Mouse (Mus musculus): ENCODE data around the gene Mknk1. TPM values are rescaled to one million over a fixed set of nuclear protein-coding genes. Genes with fewer than 3 reads are reported as not detected.

Mknk1 gene
- total RNA-seq, 2 experiments from 2014 or later: 29.6 to 39.5 TPM

DNA sequence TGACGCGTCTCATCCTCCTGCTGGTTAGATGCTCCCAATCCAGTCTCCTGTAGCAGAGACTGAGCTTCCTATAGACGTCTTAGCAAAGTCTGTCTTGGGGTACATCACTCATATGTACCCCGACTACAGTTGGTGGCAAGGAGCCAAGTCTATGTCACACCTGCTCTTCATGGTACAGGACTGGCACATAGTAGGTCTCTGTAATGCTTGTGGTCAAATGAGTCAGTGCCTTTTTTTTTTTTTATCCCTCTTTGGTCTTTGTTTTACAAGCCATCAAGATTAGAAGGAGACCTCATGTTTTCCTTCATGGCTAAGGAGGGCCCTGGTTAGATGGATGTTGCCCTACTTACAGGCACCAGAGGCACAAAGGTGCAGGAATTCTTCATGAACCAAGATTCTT, 1.8 kb downstream of the Mknk1 start:
- DNase-seq (ENCODE audit: low spot score in 2 of 2): no peak

DNA sequence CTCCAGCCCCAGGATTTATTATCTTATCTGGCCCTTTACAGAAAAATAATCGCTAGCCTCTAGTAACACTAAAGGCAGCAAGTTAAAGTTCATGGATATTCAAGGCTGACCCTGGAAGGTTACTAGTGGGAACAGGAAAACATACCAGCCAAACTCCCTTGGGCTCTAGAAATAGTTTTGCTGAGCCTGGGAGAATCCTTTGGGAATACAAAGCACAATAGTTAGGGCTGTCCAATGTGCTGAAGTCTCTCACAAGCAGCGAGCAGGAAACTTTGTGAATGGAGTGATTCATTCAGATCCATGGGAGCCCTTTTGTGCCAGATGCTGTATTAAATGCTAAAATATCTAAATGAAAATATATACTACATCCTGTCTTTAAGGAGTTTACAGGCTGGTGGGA, 7.7 kb downstream of the Mknk1 start:
- no peak for DNase-seq (ENCODE audit: low spot score in 2 of 2)

DNA sequence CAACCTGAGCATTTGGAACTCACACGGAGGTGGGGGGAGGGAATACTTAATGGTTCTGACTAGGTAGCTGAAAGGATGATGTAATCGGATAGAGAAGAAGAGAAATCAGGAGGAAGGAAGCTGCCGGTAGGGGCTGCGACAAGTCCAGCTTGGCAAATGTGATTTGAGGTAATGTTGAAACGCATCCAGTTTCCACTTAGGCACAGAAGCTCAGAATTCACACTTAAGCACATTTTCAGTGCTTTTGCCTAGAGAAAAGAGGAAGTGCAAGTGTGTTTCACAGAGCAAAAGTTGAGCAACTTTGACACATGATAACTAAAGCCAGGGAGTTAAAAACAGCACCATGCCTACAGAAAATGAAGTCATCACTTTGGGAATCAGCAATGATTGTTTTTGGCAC, 8.4 kb downstream of the Mknk1 start:
- no peak for DNase-seq (ENCODE audit: low spot score in 2 of 2)

DNA sequence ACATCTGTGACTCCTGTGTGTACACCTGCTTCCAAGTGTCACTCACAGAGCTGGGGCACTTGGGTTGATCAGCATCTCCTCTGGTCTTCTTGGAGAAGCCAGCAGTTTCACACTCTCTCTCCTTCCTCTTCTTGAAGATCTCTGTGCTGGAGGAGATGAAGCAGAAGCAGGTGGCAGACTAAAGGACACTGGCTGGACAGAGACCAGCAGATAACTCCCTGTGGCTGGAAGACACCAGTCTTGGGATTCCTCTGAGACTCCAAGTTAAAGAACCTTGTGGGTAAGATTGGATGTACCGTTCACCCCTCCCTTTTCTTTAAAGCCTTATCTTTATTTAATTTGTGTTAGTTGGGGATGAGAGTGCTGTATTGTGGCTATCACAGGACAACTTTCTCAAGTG, 9.1 kb downstream of the Mknk1 start:
- no peak for DNase-seq (ENCODE audit: low spot score in 2 of 2)

DNA sequence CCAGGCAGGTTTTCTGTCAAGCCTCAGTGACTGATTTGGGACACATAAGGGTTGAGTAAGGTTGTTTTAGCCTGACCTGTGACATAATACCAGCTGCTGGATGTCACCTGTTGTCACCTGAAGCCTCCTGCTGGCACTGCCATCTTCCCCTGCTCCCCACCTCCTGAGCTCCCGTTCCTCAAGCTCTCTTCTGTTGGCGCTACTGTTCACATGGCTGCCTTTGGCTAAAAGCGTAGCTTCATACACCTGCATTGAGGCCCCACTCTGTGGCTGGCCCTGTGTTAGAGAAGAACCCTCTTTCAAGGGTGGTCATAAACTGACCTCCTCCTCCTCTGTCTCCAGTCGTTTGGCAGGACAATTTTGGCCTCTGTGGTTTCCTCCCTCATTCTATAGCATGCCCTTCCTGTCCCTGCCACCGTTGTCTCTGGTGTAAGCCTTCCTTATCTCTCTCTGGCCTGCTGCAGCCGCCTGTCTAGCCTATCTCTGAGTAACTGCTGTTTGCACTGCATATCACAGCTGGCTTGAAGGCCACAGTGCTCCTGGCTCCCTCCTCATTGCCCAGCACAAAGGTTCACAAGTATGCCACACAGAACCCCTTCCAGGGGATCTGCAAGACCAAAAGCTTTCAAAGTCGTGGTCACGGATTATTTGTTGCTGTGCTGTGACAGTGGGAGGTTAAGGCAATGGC, 10.1 kb downstream of the Mknk1 start:
- DNase-seq (ENCODE audit: low spot score in 2 of 2): no peak

DNA sequence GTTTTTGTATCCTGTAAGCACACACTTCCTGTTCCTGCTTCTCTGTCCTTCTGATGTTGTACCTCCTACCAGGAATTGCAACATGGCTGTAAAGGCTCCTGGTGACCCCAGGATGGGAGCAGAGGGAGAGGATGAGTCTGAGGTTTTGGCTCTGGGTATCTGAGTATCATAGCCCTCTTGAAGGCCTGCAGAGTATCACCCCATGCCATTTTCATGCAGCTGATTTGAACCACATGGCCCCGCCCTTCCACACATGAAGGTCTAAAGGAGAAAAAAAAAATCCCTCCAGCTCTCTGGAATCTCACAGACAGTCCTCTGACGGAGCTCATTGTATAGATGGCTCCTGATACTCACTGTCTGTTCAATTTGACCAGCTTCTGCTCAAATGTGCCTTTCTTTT, 11.1 kb downstream of the Mknk1 start:
- DNase-seq (ENCODE audit: low spot score in 2 of 2): no peak

DNA sequence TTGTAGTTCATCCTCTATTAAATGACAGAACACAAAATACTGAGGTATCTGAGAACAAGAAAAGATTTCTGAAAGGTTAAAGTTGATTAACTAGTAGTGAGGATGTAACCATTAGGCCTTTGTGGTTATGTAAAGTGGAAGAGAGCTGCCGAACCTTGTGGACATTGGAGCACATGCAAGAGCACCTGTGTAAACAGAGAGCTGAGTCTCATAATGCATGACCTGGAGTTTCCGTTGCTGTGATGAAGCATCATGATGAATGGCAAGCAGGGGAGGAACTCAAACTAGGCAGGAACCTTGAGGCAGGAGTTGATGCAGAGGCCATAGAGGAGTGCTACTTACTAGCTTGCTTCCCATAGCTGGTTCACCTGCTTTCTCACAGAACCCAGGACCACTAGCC, 11.6 kb downstream of the Mknk1 start:
- DNase-seq (ENCODE audit: low spot score in 2 of 2): no peak

DNA sequence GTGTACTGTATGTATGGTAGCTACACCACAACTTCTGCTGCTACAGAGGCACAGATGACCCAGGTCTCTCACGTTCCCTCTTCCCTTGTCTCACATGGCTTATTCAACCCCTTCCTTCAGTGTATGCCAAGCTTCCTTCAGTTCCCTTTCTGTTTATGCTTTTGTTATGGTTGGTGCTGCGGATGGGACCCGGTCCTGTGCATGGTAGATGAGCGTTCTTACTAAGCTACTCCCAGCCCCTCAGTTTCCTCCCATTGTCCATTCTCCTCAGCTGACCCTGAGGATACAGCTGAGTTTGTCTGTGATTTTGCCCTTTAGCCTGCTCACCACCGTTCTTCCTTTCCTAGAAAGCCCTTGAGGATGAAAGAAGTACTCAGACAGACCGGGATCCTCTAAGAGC, 12.6 kb downstream of the Mknk1 start:
- no peak for DNase-seq (ENCODE audit: low spot score in 2 of 2)

DNA sequence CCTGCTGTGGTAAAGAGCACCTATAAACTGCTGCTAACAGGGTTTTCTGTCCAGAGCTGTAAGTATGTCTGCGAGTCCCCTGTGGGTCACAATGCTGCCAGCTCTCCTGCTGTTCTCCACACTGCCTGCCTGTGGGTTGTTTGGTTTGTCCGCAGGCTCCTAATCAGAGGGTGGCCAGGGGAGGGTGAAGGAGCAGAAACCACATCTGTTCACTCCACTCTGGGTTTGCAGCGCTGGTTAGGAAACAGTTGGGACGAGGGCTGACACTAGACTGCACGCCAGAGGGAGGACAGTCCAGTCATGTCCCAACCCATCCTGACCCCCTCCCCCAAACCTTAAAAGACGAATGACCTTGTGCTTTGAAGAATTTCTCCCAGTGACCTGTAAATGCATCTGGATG, 16.1 kb downstream of the Mknk1 start:
- no peak for DNase-seq (ENCODE audit: low spot score in 2 of 2)

DNA sequence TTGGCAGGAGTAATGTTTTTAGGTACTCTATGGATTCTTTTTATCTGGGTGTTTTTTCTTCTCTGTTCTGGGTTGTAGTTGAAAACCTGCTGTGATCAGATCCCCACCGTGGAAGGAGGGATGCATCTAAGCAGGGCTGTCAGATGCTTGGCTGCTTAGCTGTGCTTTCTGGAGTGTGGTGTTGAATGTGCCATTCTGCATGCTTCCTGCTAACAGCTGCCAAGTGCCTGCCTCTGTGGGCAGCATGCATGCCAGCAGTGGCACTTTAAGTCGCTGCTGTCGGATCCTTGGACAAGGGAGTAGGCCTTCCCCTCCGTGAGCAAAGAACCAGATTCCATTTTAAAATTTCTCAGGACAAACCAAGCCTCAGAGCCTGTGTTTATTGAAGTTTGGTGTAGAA, 16.6 kb downstream of the Mknk1 start:
- peak in 1 of 2 experiments; percentile 14 for DNase-seq (ENCODE audit: low spot score in 2 of 2)

DNA sequence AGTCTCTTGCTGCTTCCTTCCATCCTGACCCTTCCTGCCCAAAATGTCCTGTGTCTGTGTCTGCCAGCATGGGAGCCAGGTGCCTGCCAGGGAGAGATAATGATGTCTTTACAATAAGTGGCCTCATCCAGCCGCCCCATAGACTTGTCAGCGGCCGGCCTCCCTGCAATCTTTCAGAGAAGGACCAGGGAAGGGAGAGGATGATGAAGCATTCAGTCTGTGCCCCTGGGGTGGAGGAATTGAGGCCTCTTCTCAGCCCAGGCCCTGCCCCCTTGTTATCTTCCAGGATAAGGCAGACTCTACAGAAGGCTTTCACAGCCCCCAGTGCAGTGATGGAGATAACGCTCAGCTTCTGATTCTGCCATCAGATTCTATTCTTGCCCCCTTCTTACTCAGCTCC, 17.3 kb downstream of the Mknk1 start:
- DNase-seq (ENCODE audit: low spot score in 2 of 2): no peak

DNA sequence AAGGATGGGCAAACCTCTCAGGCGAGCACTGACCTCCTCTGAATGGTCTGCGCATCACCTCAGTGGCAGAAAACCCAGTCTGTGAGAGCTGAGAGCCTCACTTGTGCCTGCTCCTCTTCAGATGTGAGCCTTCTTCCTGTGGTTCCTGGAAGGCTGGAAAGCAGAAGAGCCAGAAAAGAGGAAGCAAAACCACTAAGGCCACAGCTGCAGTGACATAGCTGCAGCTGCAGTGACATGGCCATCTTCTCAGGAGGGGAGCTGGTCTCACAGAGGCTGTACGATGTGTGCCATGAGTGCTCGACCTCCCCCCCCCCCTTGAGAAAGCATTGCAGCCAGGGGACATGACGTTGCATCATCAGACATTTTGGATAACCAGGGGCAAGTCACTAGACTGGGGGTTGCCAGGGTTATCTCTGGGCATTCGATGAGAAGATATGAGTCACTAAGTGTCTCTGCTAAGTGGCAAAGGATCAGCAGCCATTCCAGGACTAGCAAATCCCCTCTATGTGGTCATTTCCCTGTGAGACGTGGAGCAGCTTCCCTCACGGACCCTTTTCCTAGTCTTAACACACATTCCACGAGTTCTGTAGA, 18.4 kb downstream of the Mknk1 start:
- no peak for DNase-seq (ENCODE audit: low spot score in 2 of 2)

DNA sequence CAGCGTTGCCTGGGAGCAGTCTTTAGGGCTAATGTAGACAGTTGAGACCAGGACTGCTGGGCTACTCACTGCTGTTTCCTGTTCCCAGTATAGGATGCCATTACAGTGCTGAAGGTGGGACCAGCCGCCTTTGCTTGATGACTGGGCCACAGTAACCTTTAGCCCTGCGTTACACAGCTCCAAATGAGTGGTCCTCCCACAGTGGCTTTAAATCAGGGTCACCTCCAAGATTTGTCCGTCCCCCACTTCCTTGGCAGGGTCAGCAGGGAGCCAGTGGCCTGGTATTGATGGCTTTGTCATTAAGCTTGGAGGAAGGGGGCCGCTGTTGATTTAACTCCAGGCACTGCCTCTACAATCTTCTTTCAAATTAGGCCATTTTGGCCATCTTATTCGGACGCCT, 24.4 kb downstream of the Mknk1 start:
- no peak for DNase-seq (ENCODE audit: low spot score in 2 of 2)

DNA sequence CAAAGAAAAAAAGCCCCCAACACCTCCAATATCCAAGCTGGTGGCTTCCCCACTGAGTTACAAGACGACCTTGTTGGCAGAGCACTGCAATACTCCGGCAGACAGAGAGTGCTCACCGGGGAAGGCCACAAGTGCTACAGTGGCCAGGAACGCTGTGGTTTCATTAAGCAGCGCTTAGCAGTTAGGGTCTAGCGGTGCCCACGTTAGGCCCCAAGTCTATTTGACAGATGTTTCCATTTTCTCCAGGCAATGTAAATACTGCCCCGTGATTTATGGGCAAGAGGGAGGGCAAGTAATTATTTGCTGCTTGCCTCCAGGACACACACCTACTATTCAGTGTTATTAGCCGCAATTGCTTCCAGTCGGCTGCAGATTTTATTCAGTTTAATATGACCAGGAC, 24.9 kb downstream of the Mknk1 start:
- no peak for DNase-seq (ENCODE audit: low spot score in 2 of 2)

DNA sequence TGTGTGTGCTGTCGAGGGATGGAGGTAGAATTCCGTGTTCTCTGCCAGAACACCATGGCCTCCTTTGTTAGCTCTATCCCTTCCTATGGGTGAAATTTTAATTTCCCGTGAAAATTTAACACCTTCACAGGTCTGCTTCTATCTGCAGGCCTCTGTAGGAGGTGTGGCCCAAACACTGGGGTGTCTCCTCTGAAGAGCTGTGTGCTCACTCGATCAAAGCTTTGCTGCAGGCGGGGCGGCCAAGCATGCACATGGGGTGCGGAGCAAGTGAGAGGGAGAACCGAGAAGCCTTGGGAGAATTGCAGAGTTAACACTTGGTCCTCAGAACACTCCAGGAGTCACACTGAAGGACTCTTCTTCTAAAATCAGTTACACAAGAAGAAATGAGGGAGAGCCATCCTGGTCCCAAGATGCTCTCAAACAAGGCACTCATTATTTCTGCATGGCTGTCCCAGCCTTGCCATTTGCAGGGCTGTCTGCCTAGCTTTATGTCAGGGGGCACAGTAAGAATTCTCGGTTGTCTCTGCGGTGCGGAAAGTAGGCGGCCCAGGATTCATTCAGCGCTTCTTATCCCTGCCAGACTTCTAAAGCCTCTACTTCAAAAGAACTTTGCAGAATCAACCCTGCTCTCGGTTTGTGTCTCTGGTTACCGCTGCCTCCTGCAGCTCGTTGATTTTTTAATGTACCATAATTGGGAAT, 30.7 kb downstream of the Mknk1 start:
- DNase-seq (ENCODE audit: low spot score in 2 of 2): no peak

DNA sequence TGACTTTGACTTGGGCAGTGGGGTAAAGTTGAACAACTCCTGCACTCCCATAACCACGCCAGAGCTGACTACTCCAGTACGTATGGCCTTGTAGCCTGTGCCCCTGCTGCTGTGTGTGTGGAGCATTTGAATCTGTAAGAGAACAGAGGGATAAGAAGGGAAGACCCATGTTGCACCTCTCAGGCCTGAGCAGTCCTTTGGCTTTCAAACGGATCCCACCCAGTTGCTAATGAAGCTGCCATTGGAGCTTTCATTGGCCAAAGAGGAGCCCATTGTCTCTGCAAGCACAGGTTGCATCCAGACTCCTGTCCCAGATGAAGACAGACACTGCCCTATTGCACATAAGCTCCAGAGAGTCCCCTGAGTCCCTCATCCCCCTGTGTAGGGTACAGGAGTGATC, 34.2 kb downstream of the Mknk1 start:
- no peak for DNase-seq (ENCODE audit: low spot score in 2 of 2)

DNA sequence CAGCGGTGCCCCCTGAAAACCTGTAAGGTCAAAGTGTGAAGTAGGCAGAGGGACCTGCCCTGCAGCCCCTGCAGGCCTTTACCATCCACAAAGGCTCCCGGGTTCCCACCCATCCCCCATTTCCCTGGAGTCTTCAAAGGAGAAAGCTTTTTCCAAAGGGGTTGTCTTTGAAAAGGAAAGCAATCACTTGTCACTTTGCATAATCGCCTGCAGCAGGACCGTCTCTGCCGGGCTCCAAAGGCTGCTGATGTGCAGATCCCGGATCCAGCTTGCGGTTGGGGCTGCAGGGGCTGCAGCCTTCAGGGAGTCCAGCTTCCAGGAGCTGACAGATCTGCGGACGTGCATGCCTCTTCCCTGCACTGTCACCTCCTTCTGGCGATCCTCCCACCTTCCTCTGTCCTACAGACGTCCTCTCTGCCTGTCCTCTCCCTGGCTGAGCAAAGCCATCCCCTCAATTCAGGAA, 39.2 kb downstream of the Mknk1 start:
- no peak for DNase-seq (ENCODE audit: low spot score in 2 of 2)

DNA sequence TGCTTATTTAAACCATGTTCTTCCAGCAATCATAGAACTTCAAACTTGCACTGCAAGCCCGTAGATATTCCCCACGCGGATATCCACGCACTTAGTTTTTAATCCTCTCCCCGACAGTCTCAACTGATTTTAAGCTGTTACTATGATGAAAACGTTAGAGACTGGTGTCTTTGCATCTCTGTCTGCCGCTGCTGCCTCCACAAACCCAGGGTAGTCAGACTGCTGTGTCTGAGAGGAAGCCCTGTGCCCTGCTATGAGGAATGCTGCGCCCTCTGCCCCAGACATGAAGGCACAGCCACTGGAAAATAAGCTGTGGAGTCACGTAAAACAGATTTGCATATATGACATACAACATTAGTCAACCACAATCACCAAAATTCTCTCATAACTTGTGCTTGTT, 39.8 kb downstream of the Mknk1 start:
- no peak for DNase-seq (ENCODE audit: low spot score in 2 of 2)

DNA sequence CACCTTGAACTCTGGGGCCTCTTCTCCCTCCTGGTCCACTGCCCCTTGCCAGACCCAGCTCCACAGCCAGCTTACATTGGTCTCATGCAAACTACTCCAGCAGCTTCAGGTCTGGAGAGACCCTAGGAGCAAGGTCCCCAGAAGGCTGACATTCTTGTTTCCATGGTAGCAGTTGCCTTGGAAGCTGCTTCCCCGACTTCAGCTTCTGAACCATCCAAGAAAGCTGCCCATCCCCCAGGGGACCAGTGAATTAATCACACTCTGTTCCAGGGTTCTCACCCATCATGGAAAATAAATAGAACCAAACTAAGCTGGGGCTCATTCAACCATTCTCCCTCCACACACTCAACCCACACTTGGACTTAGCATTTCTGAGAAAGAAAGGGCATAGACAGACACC, 42.2 kb downstream of the Mknk1 start:
- DNase-seq (ENCODE audit: low spot score in 2 of 2): no peak

DNA sequence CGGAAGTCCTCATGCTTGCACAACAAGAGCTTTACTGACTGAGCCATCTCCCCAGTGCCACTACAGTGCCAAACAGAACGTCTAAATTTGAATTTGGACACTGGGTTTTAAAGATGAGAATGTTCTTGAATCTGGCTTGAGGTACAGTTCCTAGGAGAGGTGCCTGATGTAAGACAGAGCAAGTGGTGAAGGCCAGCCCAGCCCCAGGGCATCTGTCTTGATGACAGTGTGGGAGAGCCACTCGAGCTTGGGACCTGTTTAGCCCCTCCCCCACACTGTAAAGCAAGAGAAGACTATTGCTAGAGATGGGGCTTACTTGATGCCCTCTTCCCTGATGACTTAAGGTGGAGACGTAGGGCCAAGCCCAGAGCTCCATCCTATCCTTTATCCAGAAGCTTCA, 43.2 kb downstream of the Mknk1 start:
- DNase-seq (ENCODE audit: low spot score in 2 of 2): no peak

DNA sequence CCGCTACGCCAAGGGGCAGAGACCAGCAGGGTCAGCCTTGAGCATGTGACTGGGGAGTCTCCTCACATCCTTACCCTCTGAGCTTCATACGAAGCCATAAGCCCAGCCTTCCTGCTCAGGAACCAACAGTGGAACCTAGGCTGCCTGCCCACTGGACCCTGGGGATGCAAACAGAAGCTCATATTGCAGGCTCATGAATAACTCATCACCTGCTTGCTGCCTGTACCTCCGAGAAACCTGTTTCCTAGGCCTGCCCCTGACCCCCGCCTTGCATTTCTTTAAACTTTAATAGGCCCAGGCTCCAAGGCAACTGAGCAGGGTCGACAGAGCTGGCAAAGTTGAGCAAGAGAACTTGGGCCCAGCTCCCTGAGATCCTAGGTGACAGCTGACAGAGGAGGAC, 45.0 kb downstream of the Mknk1 start, which contains the start of gene Kncn:
Gene Kncn (plus strand): TSS at position 379 of the 400 bp plus-strand sequence.
- no peak for DNase-seq (ENCODE audit: low spot score in 2 of 2)

DNA sequence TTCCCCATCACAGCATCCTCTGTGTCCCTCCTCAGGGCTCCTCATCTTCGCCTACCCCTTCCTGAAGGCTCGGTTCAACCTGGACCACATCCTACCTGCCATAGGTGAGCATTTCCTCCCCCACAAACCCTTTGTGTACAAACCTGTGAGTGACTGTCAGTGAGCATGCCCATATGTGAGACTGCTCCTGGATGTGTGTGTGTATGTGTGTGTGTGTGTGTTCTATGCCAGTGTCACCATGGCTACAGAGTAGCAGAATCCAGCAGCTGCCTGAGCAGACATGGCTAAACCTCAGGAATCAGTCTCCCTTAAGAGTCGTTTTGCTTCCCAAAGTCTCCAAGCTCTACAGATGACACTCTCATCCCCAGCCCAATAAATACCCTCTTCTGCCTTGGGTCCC, 46.8 kb downstream of the Mknk1 start:
- DNase-seq (ENCODE audit: low spot score in 2 of 2): no peak

DNA sequence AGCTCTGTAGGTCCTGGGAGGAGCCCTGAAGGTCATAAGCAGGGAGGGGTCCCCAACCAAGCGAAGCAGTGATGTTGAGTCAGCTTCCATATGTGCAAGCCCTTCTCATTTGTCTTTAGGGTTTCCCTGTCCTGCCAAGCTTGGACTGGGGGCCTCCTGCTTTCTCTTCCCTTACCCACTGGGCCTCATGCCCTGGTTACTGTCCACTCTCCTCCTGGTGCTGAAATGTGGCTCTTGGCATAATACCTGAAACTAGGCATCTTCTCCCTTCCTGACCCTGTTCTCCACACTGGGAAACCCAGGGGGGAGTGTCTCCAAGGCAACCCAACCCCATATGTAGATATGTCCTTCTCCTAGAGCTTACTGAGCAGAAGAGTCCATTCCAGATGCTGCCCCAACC, 47.9 kb downstream of the Mknk1 start:
- DNase-seq (ENCODE audit: low spot score in 2 of 2): no peak

Measured in left cerebral cortex, adult 18-20 months (tissue).